Mouse (Mus musculus) spleen, postnatal 14 days (tissue): ENCODE data around the gene Anxa4.

ENCODE experiments used
- DNase-seq, 2 experiments: peaks; one replicate each; pipeline ENCODE4 v3.0.0; 2021 to 2022; ENCODE audit warnings: low spot score in 2 of 2

The Anxa4 gene

DNA sequence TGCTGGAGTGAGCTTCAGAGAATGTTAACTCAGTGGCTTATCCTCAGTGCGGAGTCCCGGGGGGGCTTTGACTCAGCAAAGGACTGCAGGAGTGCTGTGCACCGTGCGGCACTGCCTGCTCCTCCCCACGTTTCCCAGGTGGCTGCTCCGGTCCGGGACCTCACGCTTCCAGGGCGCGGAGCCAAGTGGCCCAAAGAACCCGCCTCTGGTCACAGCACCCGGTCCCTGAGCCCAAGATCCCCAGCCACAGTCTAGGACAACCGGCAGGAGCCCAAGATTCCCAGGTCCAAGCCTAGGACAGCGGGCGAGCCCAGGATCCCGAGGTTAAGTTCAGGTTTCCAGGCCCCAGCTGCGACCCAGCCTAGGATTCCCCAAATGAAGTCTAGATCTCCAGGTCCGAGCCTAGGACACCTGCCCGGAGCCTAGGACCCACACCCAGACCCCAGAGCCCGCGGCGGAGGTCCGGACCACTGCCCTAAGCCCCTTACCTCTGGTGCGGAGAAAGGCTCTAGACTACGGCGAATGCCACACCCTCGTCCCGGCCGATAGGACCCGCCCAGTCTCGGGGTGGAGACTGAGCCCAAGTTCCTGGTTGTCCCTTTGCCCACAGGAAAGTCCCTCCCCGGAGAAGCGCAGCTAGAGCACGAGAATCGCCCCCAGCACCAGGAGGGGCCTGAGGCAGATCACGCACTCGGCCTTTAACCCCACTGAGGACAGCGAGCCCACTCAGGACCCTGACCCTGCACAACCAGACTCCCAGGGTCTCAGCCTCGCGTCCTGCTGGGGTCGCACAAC, at the start of gene Anxa4:
Anxa4 (minus strand) TSS at position 564 of the 795 bp plus-strand sequence.
- peak; percentile 21 to 29 for DNase-seq

GRCm38 (mm10) chr6:86841949-86842348, 48.6 kb upstream of the Anxa4 start:
- DNase-seq = no peak

DNA sequence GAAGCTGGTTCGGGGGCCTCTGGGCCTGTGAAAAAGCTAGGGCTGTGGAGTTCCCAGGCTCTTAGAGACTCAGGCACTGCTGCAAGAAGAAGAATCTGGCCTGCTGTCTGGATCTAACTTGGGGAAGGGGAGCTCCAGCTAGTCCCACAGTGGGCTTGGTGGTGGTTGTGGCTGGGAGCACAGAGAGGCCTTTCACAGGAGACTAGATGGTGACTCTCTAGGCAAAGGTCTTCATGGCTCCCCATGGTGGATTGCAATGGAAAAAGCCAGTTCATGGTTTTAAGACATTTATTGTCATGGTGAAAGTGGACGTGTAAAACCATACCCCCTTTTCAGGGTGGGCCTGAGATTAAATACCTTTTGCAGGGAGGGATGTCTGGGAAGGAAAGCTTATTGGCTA, 45.7 kb upstream of the Anxa4 start:
- no peak for DNase-seq

DNA sequence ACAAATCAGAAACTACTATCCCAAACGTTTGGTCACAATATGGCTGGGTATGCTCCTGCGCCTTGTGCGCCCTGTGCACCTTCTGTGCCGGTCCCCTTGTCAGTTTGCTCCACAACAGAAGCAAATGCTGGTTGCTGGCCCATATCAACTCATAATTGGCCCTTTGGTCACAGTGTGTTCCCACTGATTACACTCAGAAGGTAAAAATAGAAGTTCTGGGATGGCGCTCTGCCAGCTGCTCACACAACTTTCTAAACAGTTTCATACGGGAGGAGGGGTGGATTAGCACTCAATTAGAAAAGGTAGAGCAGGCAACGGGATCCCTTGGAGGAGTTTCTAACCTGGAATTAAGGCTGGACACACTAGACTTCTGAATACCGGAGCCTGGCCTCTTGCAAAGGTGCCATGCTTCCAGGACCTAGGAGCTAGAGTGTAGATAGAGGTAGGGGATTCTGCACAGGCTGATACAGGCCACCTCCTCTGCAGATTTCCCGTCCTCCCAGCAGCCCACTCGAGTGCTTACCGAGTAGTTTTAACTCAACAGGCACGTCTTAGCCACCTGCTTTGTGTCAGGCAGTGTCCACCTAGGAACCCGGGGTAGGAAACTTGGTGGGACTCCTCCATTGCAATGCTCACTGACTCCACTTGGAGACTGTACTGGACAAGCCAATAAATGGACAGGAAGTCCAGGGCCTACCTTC, 39.6 kb upstream of the Anxa4 start:
- peak in 1 of 2 experiments; percentile 13 for DNase-seq

DNA sequence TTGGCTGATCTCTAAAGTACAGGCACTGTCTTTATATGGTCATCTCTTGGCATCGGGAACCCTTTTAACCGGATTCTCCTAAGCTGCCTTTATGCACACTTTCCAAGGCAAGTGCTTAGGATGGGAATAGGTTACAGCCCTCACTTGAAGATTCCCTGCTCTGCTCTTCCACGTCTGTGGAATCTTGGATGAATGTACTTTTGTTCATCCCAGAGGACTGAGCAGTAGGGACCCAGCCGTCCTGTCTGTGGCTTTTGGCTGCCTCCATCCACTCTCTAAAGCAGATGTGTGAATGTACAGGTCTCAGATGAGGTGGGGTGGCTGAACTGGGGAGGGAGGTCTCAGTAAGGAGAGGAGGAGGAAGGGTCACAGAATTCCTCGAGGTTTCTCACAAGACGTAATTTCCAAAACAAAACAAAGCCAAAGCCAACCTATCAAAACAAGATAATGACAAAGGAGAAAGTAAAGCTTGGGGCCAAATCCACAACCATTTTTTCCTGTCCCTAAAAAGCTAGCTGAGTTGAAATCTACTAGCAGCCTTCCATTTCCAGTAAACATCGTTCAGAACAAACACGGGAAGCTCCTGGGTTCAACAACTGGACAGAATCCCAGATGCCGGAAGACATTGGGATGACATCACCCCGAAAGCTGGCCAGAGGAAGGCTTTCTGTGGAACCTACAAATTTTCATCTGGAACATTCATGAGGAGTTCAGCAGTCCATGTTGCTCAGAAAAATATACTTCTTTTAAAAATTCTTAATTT, 37.5 kb upstream of the Anxa4 start:
- DNase-seq = no peak

DNA sequence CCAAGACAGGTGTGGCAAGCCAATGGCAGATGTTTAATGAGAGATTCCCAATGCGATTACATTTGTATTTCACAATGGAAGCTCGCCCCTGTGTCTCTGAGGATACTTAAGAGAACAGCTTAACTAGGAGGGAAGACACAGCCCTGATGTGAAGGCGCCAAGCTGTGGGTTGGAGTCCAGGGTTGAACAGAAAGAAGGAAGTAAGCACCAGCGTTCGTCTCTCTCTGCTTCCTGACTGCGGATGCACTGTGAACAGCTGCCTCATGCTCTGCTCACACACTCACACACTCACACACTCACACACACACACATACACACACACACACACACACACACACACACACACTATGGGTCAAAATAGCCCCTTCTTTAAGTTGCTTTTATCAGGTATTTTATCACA, 36.4 kb upstream of the Anxa4 start:
- no peak for DNase-seq

- DNase-seq = no peak
Measured at GRCm38 (mm10) chr6:86827432-86827831, 34.0 kb upstream of the Anxa4 start.

GRCm38 (mm10) chr6:86824401-86824800, 31.0 kb upstream of the Anxa4 start:
- DNase-seq = no peak

DNA sequence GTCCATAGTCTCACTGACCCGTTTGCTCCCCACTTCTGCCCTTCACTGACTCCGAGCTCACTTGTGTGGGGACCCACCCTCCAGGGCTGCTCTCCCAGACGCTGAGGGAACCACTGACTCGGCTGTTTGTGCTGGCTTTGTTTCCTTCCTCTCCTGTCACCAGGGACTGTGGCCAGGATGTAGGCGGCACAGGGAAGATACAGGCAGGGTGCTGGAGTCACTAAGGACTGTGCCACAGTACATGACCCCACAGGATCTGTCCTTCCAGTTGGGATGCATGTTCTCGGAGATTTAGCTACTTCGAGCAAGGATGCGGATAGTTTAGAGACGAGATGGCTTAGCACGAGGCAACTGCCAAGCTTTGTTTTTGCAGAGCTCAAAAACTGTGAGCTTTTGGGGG, 30.4 kb upstream of the Anxa4 start:
- DNase-seq = no peak

- no peak for DNase-seq
Measured at GRCm38 (mm10) chr6:86823051-86823431, 29.7 kb upstream of the Anxa4 start.

DNA sequence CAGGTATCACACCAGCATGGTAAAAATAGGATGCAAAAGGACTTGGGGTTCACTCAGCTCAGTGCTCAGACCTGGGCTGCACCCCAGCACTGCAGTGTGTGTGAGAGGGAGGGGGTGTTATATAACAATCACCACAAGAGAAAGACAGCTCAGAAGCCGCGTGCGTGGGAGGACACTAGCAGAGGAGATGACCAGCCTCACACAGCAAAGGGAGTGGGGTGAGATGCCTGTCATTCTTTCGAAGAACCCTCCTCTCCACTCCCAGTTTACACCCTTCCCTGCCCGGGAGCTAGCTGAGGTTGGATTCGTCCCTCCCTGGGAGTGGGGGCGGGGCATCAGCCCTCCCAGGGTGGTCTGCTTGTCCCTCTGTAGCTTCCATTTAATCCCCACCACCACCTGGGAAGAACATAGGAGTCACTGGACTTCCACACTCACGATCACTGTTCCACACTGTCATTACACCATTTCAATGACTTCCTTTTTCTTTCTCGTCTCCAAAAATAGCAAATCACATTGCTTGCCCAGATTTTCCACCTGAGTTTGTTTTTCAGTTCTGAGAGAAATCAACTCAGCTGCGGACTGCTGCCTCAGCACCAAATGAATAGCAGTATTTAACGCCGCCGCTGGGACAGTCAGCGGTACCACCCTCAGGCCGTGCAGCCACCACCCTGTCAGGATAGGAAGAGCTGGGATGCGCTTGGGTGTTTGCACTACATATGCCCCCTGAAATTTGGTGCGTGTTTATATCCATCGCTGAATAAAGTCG, 29.1 kb upstream of the Anxa4 start:
- no peak for DNase-seq

GRCm38 (mm10) chr6:86820690-86821089, 27.3 kb upstream of the Anxa4 start:
- no peak for DNase-seq

- DNase-seq = no peak
Measured at GRCm38 (mm10) chr6:86819926-86820325, 26.5 kb upstream of the Anxa4 start.

DNA sequence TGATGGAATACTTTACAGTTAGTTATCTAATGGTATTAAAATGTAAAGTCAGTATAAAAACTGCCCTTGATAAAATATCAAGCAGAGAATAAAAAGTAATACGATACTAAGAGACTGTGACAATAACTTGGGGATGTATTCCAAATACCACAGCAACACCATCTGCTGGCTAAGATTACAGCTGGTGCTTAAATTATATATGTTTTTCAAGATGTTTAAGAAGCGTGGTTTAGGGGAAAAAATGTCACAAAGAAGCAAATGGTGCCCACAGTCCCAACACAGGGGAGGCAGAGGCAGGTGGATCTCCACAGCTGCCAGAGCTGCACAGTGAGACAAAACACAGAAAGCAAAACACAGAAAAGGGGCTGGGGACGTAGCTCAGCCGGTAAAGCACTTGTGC, 25.5 kb upstream of the Anxa4 start:
- DNase-seq = no peak

- no peak for DNase-seq
Measured at GRCm38 (mm10) chr6:86816586-86816985, 23.2 kb upstream of the Anxa4 start.

DNA sequence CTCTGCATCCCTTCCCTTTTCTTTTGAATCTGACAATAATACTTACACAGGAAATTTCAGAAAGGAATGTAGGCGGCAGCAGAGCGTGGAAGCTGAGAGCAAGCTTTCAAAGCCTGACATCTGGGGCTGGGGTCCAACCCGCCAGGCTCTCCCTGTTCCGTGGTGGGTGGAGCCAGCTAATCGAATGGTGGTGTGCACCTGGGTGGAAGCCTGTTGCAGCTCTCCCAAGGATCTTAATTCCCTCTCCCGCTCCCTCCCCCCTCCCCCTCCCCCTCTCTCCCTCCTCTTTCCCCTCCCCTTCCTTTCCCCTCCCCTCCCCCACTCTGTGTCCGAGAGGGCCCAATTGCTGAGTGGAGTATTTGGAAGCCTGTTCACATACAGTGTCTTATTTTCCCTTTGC, 22.1 kb upstream of the Anxa4 start:
- no peak for DNase-seq

DNA sequence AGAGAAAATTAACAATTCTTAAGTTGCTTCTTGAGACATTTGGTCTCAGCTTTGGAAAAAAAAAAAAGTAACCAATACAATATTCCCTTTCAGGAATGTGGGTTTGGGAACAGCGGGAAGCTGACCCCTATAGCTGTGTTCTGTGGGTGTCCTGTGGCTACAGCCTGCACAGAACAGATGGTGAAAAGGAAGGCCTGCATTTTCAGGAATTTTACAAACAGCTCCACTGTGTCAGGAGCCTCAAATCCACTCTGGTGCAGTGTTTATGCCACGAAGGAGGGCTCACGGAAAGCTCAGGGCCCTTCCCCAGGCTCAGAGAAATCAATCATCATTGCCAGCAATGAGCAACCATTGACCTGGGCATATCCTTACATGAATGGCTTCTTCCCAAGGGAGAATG, 21.5 kb upstream of the Anxa4 start:
- no peak for DNase-seq

- peak in 1 of 2 experiments; percentile 41 for DNase-seq
Measured at GRCm38 (mm10) chr6:86813341-86813740, 20.0 kb upstream of the Anxa4 start.

- no peak for DNase-seq
Measured at GRCm38 (mm10) chr6:86812919-86813318, 19.5 kb upstream of the Anxa4 start.

GRCm38 (mm10) chr6:86806455-86807086, 13.2 kb upstream of the Anxa4 start:
- DNase-seq = peak; percentile 21 to 57

DNA sequence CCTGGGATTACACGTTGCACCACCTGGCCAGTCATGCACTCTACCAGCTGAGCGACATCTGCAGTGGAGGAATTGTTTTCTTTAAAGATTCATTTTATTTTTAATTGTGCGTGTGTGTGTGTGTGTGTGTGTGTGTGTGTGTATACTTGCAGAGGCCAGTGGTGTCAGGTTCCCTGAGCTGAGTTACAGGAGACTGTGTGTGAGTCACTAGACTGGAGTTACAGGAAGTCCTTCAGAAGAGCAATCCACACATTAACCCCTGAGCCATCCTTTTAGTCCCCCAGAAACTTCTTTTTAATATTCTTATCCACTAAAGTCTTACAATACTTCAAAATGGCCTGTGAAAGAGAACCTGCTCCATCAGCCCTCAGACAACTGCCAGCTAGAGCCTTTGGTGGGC, 11.3 kb upstream of the Anxa4 start:
- no peak for DNase-seq
